Mouse (Mus musculus) forebrain, embryonic 15.5 days (tissue): ENCODE data around the gene Mpc2. TPM values are rescaled to one million over a fixed set of nuclear protein-coding genes. Genes with fewer than 3 reads are reported as not detected.

Experiments
- polyA plus RNA-seq: library from polyadenylated mRNA; unstranded; fragments of >200 nt; fragmentation: Nextera tagmentation; extraction: Ambion mirVana; gene quantifications from 2 replicates; pipeline ENCODE4 v1.2.1, GENCODE M21; 2015

Mpc2 gene
- polyA plus RNA-seq, 1 experiment from 2014 or later, result 182 TPM

Other genes starting within 250 kb of the Mpc2 start
- 152 and 162 TPM in 2 replicates for gene Tiprl, start 223.6 kb upstream of the Mpc2 start, polyA plus RNA-seq
- 4.2 and 4.3 TPM in 2 replicates for gene Gpr161, start 164.8 kb upstream of the Mpc2 start, polyA plus RNA-seq
- 13.9 and 15.2 TPM in 2 replicates for gene Dcaf6, start 162 bp upstream of the Mpc2 start, polyA plus RNA-seq
- 0.17 and 0.20 TPM in 2 replicates for gene Adcy10, start 24.5 kb downstream of the Mpc2 start, polyA plus RNA-seq
- 144 and 146 TPM in 2 replicates for gene Mpzl1, start 173.9 kb downstream of the Mpc2 start, polyA plus RNA-seq
- 7.0 and 8.0 TPM in 2 replicates for gene Rcsd1, start 249.1 kb downstream of the Mpc2 start, polyA plus RNA-seq